Mouse (Mus musculus): ENCODE results near the gene Pid1.

The Pid1 gene

DNA sequence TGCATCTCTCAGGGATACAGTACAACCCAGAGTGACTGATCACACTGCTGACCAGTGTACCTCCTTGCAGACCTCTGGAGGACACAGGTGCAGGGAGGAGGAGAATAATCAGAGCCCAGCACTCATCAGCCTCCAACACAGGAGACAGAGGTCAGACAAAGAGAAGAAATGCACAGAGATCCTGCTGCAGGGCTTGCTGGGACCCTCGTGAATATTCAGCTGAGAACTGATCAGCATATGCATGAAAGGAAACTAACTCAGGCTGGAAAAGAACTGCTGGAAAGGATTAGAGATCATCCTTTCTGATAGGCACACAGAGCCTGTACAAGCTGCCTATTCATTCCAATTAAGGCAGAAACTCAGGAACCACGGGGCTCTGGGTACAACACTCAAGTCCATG lies 186.9 kb downstream of the Pid1 start:
- DNase-seq (ENCODE audit: low spot score): no peak

DNA sequence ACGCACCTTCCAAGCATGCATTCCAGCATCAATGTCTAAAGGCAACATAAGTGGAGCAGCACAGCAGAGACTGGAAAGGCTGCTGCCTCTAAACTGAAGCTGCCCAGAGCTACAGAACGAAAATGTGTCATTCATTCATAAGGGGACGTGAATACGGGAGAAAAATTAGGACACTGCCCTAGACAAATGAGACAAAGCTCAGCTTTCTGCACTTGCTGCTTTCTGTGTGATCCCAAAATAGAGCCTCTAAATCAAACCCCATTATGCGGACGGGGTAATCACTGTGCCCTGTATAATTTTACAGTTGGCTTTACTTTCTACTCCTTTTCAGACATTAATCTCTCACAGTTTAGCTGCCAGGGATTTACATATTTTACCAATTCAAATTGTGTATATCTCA lies 191.0 kb downstream of the Pid1 start:
- no peak for DNase-seq (ENCODE audit: low spot score)

DNA sequence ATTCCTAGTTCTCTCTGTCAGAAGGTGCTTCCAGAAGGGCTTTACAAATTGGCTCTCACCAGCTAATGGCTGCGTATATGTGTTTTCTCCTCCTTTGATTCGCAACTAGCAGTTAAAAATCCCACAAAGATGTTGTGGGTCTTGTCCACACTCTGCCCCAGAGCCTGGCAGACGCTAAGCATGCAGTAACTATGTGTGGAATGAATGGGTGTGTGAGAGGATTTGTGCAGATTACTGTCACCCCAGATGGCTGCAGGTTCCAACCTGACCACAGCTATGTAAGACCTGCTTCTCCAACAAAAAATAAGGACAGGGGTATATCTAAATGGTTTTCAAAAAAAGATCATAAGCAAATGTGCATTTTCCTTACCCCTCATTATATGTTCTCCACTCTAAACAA lies 206.2 kb downstream of the Pid1 start:
- no peak for DNase-seq (ENCODE audit: low spot score)

DNA sequence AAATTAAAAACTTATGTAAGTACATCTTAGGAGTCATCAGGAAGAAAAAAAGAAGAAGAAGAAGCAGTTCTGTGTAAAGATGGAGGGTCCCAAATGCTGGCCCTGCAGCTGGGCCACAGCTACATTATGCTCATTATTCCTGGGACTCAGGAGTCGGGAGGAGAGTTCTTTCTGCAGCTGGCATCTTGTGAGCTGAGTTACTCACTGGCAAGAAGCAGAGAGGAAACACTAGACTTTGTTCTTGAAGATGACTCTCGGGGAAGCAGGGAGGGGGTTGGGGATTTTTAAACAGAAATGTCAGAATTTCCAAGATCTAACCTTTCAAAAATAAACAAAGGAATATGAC lies 208.4 kb downstream of the Pid1 start:
- DNase-seq (ENCODE audit: low spot score): no peak

DNA sequence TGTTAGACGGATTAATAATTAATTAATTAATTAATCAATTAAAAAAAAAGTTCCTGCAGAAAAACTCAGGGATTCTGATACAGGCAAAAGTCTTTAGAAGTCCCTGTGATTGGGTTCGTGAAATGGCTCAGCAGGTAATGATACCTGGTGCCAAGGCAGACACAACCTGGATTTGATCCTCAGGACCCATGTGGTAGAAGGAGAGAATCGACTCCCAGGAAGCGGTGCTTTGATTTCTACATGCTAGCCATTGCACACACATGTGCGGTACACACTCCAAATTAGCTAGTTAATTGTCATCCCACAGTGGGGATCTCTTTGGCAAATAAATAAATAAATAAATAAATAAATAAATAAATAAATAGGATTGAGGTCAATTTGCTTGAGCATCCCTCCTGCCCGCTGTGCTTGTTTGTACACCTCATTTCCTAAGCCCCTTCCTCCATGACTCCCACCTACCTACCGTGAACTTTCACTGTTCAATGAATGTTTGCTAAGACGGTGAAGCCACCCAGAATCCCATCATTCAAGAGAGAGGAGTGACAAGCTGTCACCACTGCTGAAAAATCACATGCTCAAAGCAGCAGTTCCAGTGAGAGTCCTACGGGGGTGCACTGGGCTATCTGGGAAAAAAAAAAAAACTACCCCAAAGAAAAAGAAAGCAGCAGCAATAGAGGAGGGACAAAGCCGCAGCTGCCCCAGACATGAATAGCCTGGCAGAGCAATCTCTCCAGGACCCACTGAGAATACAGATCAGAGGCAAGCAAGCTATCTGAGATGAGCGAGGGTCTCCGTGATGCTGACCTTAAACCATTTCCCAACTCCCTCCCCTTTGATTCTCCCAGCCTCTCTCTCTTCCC lies 209.0 kb downstream of the Pid1 start:
- DNase-seq (ENCODE audit: low spot score): no peak

DNA sequence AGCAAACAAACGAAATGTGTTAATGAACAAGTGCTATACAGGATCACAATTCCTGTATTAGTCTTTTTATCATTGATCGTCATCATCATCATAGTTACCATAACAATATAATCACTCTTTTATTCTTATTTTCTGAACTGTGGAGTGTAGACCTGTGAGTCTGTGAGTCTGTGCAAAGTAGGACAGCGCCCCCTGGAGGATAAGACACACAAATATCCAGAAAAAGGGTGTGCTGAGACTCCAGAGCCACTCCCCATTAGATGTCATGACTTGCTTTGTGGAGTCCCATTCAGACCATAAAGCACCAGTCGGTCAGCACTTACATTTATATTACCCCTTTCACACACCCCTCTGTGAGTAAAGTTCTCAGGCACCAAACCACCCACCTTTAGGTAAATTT lies 210.0 kb downstream of the Pid1 start:
- peak; percentile 46 for DNase-seq (ENCODE audit: low spot score)

DNA sequence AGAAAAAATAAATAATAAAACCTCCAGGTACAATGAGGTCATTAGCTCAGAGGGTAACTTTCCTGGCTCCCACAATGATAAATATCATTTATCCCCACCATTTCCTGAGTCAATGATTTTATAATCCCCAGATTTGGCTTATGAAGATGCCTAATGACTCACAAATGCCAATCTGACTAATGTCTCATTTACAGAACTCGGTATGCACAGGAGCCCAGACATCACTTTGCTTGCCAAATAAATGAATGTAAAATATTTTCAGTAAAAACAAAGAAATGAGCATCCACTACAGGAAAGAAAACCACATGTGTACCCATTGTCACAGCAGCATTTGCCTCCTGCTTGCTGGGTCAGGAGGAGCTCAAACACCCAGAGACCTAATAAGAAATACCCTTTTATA lies 222.4 kb downstream of the Pid1 start:
- no peak for DNase-seq (ENCODE audit: low spot score)

DNA sequence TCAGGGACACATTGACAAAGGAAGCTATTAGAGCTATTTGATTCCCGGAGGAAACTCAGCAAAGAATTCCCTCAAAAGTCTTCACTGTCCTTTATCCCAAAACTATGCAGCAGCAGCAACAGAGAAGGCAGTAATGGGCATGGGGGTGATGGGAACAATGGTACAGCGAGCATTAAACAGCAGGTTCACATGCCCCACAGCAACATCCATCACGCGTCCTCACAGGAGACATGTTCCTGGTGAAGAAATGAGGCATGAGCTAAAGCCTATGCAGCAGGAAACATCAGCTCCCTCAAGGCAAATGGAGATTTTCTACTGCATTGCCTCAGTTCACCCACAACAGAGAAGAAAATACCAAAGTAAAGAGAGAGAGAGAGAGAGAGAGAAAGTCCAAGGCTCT lies 231.5 kb downstream of the Pid1 start:
- DNase-seq (ENCODE audit: low spot score): no peak

DNA sequence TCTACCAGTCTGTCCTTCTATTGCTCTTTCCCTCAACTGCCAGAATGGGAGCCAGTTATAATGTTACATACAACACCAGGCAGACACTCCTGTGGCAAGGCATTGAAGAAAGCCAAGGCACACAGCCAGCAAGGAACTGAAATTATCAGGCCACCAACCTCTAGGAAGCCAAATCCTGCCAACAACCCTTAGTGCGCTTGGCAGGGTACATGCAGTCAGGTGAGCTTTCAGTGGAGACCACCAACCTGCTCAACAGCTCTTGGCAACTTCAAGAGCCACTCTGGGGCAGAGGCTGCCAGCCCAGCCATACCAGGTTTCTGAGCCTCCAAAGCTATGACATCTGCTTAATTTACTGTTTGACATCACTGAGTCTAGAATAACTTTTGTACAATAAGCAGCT lies 232.2 kb downstream of the Pid1 start:
- DNase-seq (ENCODE audit: low spot score): no peak

DNA sequence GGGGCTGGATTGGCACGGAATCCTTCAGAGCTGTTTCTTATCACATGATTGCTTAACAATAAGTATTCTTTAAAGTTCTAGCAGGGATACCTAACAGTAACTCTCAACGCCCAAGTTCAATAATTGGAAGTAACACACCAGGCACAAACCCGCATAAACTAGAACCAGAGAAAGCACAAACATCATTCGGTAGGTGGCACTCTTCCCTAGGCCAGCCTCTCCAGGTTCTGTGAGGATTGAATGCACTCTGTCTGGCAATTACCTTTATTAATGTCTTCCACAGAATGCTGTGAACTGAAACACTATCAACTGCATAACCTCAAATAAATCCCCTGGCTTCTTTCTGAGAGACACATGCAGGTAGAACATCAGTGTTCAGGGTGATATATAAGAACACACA lies 235.5 kb downstream of the Pid1 start:
- peak; percentile 39 for DNase-seq (ENCODE audit: low spot score)

DNA sequence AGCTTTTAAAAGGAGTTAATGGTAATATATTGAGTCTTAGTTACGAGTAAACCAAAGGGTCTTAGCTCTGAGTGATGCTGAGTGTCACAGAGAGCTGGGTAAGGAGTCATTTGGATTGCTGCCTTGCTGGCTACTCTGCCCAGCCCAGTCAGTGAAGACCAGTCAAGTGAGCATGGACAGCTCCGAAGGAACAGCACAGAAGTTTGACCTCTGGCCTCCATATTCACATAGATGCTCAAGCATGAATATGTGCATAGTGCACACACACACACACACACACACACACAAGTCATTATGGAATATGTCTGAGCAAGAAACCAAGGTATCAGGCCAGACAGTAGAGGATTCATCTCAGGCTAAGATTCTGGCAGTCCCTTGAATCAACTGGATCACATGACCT lies 244.7 kb downstream of the Pid1 start:
- no peak for DNase-seq (ENCODE audit: low spot score)

DNA sequence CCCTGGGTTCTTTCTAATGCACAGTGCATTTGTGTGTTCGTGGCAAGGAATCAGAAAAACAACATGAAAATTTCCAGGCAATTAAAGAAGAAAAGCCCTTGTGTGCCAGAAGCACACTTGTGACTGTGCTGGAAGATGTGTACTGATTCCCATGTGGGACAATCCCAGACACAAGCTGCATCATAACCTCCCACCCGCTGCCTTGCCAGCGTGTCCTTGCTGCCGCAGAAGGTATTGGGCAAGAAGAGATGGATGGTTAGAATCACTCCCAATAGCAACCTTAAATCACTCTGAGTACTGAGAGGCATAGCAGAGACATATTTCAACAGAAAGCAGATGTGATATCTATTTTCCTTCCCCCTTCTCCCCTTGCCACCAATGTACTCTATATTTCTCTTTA lies 257.2 kb downstream of the Pid1 start:
- DNase-seq (ENCODE audit: low spot score): no peak

DNA sequence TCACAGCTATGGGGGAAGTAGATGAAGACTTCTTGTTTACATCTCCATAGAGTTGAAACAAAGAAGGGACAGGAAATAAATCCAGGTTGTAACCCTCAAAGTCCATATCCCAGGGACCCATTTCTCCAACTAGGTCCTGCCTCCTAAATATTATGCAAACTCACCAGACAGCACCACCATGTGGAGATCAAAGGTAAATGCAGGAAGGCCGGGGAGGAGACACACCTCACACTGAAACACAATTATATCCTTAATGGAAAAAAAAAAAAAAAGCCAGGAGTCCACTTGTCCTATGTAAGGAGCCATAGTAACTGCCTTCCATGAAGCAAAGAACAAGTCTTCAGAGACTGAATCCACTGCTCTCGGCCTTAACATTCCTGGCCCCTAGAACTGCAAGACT lies 261.9 kb downstream of the Pid1 start:
- DNase-seq (ENCODE audit: low spot score): no peak

DNA sequence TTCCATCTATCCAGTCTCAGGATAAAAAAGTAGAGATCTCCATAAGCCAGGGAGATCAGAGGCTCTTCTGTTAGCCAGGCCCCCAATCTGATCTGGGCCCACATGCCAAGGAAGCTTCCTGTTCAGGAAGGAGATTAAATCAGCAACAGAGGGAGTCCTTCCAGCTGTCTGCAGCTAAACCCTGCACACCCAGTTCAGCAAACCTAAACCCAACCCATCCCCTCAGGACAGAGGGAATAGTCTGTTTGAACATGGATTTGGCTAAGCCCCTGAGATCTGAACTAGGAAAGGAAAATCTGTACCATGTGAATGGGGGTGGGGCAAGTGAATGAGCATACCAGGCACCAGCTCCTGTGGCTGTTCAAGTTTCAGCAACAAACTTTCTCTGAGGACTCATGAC lies 266.6 kb downstream of the Pid1 start:
- DNase-seq (ENCODE audit: low spot score): no peak

DNA sequence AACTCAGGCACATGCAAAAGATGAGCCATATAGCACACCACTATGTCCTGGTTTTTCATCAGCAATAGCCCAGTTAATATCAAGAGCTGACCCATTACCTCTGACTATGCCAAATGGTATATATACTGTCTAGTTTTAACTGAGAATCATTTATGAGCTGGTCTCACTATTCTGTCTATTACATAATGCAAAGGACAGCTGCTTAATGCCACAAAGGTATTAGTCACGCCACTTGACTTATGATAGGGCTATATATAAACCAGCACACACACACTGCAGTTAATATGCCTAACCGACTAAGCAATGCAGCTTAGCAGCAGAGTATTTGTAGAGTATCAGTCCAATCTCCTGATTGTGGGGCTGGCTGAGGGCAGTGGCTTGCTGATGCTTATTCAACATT lies 270.7 kb downstream of the Pid1 start:
- DNase-seq (ENCODE audit: low spot score): no peak

DNA sequence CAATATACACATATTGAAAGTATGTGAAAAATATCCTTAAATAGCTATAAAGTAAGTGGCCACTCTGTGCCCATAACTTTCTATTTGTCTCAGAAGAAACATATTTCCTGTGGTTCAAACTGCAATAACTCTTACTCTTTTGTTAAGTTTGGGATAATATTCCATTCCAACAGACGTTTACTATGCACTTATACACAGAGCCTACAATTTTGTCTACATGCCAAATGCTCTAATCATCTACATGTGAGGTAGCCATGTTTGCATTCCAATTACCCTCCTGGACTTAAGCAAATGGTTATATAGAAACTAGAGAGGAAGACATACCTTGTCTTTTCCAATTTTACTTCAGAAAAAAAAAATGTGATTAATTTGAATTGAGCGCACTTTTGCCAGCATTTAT lies 274.3 kb downstream of the Pid1 start:
- no peak for DNase-seq (ENCODE audit: low spot score)

DNA sequence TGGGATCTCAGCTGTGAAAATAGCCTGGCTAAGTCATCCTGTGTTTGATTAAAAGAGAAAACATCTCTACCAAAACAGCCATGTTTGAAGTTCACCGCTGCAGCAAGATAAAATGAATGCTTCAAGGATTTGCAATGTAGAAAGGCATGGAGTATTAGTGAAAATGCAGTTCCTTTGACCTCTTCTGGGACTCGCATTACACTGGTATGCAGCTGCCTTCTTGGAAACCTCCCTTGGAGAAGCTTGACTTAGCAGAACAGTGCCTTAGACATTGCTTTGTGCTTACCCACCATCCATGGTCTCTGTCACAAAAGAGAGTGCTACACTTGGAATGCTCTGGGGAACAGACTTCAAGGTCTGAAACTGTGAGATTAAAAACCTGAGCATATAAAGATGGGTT lies 276.0 kb downstream of the Pid1 start:
- DNase-seq (ENCODE audit: low spot score): no peak

DNA sequence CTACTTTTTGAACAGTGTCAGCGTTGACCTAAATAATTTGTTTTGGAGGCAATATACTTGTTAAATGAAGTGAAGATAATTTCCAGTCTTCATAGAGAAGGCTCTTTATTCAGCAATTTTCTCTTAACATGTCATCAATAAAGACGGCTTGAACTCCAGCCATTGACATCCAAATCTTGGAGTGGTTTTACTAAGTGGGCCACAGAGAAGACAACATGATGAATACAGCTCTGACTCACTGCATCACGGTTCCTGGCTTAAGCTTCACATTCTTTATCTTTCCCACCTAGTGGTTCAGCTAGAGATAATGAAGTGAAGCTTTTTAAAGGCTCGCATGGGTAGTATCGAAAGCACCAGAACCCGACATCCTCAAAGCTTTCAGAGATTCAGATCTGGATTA lies 276.7 kb downstream of the Pid1 start:
- DNase-seq (ENCODE audit: low spot score): no peak

DNA sequence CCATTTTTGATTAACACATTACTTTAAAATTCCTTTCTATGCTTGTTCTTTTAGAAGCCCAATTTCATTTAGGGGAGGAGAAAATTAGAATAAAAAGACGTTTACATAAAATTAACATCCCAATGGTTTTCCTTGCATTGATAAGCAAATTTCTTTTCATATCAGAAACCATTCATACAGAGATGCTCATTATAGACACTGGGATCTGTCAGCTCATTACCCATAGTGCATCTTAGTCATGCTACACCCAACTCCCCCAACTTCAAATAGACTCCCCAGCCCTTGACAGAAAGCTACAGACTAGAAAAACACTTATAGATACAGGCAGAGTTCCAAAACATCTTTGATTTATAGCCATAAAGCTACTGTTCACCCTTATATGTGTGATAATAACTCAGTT lies 277.5 kb downstream of the Pid1 start:
- DNase-seq (ENCODE audit: low spot score): no peak

DNA sequence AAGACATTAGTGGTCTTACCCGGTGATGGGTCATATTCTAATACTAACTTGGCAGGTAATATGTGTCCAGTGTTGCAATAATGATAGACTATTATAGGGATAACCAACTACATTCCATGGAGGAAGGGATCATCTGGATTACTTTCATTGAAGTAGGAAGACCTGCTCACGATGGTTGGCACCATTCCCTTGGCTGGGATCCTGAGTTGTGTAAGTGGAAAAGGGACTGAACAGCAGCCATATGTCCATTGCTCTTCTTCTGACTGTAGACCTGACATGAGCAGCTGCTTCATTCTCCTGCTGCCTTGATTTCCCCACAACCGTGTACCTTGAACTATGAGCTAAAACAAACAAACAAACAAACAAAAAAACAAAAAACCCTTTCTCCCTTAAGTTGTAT lies 278.6 kb downstream of the Pid1 start:
- DNase-seq (ENCODE audit: low spot score): no peak

DNA sequence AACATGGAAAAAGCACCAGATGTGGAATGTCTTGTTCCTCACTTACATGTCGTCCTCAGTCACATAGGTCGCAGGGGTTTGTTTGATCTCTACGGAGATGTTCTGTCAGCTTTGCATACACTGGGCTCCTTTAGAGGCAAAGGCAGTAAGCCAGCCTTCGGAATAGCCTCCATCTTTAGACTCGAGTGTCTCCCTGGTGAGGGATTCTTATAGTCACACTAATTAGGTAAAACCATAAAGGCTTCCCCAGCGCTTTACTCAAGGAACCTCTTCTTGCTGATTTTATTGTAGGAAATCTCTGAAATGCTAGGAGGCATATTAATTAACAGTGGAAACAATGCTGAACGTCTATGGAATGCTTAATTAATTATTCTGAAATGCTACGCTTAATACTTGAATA lies 284.4 kb downstream of the Pid1 start:
- no peak for DNase-seq (ENCODE audit: low spot score)

DNA sequence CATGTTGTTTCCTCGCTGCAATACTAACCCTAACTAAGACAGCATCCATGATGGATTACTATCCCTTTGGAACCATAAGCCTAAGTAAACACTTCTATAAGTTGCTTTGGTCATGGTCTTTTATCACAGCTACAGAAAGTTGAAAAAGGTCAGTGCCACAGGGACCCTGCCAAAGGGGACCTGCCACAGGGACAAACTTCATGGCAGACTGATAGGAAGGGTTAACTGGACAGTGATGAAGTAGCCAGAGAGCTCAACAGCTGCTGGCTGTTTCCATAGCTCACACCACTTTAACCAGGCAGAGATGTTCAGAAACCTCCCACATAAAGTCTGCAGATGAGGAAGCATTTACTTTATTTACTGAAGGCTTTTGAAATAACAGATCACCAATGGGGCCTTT lies 287.0 kb downstream of the Pid1 start:
- no peak for DNase-seq (ENCODE audit: low spot score)

DNA sequence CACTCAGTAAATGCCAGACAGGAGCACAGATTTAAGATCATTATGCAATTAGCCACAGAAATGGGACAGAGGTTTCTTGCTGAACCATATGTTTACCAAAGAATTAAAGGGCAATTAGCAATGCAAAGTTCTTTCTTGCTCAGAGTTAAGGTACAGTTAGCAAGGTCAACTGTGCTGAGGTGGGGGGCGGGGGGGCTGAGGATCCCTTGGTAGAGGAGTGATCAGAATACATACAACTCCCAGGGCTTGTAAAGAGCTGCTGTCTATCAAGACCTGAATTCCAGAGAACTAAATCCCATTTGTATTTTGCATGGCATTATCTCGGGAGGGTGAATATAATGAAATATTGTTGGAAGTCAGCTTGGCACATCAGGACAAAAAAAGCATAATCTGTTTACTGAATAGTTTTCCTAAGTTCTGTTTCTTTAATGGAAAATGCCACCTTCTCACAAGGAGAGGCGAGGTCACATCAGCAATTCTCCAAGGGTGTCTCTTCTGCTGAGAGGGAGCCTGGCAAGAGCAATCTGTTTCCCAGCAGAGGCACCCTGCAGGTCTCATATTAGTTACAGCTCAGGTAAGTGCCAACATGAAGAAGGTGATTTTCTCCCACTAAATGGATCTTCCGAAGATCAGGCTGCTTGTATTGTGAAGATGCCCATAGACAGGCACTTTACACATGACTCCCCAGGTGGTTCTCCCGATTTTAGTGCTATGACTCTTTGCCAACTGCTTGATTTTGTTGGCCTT lies 306.9 kb downstream of the Pid1 start:
- no peak for DNase-seq (ENCODE audit: low spot score)

DNA sequence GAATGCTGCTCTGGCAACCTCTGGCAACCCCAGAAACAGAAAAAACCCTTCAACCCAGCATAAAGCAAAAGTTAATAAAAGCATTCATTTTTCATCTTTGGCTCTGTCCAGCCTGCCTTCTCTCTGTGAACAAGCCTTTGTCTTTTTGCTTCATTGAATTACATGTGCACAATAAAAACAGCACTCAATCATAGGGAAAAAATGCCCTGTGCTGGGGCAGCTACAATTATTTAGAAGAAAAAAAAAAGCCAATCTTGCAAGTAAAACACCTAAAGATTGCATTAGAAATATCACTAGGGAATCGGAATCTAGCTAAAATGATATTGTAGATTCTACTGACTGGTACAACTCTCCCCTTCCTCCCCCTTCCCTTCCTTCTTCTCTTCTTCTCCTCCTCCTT lies 307.7 kb downstream of the Pid1 start:
- DNase-seq (ENCODE audit: low spot score): no peak

Data from testis, postnatal 10 days (tissue).